Mouse (Mus musculus) cerebellum, adult 18-20 months (tissue): Measurements from ENCODE around the gene Tln2.
A peak's percentile ranks its signal among the peaks of the same experiment; 100 is the strongest.

Source experiments
- DNase-seq, 2 experiments: peaks; one replicate each; pipeline ENCODE4 v3.0.0; 2021

Gene Tln2

DNA sequence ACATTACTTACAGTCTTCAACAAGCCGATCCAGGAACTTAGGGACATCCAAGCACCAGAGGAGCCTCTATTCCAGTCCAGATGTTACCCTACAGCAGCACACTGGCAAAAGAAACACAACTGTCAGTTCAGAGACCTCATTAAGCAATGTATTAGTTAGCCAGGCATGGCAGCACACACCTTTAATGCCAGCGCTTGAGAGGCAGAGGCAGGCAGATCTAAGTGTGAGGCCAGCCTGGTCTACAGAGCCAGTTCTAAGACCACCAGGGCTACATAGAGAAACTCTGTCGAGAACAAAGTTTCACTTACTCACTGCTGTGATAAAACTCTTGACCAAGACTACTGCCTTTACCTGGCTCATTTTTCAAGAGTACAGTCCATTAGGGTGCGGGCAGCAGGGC lies at the start of gene Tln2:
Gene Tln2 (minus strand): TSS at position 101 of the 400 bp plus-strand sequence.
- no peak for DNase-seq

DNA sequence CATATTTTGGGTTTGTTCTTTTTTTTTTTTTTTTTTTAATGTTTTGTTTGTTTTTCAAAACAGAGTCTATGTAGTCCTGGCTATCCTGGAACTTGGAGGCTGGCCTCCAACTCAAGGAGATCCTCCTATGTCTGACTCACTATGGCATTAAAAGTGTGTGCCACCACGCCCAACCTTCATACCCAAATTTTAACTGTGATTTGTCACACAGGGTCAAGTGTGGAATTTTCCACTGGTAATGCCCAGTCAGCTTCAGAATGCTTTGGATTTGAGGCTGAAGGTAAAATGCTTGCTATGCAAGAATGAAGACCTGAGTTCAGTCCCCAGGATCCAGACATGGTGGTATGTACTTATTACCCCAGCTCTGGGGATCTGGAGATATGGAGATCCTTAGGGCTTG lies 49.7 kb upstream of the Tln2 start:
- DNase-seq = no peak

- no peak for DNase-seq
These were observed 48.4 kb upstream of the Tln2 start for GRCm38 (mm10) chr9:67607786-67608366.

GRCm38 (mm10) chr9:67607268-67607667 lies 47.8 kb upstream of the Tln2 start:
- DNase-seq = no peak

- DNase-seq = no peak
These were observed 46.4 kb upstream of the Tln2 start for GRCm38 (mm10) chr9:67605867-67606435.

- no peak for DNase-seq
These were observed 45.4 kb upstream of the Tln2 start for GRCm38 (mm10) chr9:67604940-67605339.

DNA sequence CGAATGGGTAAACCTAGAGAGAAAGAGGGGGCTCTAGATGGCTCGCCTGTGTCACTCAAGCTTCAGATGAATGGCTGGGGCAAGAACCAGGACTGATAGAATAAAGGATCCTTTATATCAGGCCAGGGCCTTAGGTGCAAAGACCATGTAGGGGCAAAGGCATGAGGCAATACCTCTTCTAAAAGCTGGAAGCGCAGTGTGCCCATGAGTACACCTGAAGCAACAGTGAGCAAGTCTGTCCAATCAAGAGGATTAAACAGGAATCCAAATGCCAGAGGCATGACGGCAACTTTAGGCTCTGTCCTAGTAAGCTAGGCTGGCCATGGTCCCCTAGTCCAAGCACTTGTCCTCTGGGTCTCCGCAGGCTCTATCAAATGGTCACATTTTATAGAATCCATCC lies 42.8 kb upstream of the Tln2 start:
- no peak for DNase-seq

- DNase-seq = no peak
These were observed 35.7 kb upstream of the Tln2 start for GRCm38 (mm10) chr9:67595221-67595620.

DNA sequence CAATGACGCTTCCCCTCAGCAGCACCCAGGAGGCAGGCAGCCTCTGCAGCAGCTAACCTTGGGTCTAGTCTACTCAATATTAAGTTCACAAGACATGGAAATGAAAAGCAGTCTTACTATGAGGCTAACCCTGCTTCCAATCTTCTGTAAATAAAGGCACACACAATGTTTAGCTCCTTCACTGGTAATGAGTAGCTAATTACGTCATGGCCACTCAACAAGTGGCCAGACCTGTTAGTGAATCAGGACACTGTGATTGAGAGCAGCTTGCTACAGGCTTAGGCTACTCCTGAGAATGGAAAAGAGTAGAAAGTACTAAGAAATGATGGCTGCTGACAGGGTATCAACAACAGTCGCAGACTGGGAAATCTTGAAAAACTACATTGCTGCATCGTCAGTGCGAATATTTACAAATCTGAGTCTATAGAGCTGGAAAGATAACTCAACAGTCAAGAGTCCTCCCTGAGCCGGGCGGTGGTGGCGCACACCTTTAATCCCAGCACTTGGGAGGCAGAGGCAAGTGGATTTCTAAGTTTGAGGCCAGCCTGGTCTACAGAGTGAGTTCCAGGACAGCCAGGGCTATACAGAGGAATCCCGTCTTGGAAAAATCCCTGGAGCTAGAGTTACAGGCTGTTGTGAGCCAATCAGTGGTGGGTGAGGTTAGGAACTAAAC lies 34.1 kb upstream of the Tln2 start:
- no peak for DNase-seq

GRCm38 (mm10) chr9:67592726-67593125 lies 33.2 kb upstream of the Tln2 start:
- DNase-seq = no peak

GRCm38 (mm10) chr9:67587111-67587510 lies 27.6 kb upstream of the Tln2 start:
- no peak for DNase-seq

- DNase-seq = no peak
These were observed 27.0 kb upstream of the Tln2 start for GRCm38 (mm10) chr9:67586489-67586888.

GRCm38 (mm10) chr9:67584871-67585270 lies 25.4 kb upstream of the Tln2 start:
- no peak for DNase-seq

GRCm38 (mm10) chr9:67581581-67582280 lies 22.2 kb upstream of the Tln2 start:
- DNase-seq = no peak

DNA sequence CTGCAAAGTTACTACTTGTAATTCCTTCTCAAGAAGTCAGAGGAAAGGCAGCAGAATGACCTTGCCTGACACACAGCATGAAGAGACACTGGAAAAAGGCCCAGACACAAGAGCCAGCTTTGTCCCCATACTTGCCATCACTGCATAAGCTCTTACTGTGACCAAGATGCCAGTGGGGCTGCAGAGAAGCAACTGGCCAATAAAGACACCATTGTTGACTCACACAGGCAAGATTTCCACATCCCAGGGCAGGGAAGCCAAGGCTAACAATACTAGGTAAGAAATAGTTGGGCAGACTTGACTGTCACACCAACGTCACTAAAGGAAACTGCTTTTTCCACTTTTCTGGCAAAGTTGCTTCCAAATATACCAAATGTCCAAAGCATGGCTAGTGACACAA lies 20.0 kb upstream of the Tln2 start:
- no peak for DNase-seq

- DNase-seq = no peak
These were observed 15.3 kb upstream of the Tln2 start for GRCm38 (mm10) chr9:67574721-67575248.

- no peak for DNase-seq
These were observed 14.1 kb upstream of the Tln2 start for GRCm38 (mm10) chr9:67573683-67573979.

GRCm38 (mm10) chr9:67572790-67573682 lies 13.5 kb upstream of the Tln2 start:
- DNase-seq = peak; percentile 42

GRCm38 (mm10) chr9:67565801-67566258 lies 6.3 kb upstream of the Tln2 start:
- no peak for DNase-seq

GRCm38 (mm10) chr9:67549811-67550501 lies 9.5 kb downstream of the Tln2 start:
- no peak for DNase-seq

DNA sequence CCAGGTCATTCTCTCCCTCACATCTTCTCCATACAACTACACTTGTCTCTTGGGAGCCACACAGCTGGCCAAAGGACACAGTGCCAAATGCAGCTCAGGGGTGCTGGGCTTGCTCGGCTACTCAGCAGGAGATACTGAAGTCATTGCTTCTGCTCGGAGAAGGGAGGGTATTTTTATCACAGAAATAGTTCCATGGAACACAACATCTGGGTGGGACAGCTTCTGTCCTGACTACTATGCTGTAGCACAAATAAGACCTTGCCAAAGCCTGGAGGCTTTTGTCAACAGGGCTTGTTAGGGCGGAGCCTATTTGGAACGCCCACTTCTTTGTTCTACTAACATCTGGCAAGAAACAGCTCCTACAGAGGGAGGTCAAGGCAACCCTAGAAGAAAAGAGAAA lies 10.2 kb downstream of the Tln2 start:
- DNase-seq = no peak

DNA sequence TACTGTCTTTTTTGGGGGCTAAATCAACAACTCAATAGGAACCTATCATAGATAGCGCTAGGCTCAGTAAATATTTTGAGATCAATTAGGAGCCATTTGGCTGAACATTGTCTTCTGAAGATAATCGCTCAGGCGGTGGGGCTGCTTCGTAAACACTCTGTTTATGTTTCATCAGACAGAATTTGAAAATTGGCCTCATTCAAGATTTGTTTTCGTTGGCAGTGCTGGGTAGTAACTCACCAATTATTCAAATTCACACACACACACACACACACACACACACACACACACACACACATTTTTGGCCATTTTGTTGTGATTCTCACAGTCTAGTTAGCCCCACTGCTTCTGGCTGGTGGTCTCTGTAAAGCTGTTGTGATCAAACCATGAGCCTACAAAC lies 12.9 kb downstream of the Tln2 start:
- DNase-seq = no peak
